Mouse (Mus musculus) urinary bladder, postnatal 4 days (tissue): ENCODE results near the gene Adgrv1.
A peak's percentile ranks its signal among the peaks of the same experiment; 100 is the strongest.

Experiments used
- DNase-seq, 2 experiments: peaks; one replicate each; pipeline ENCODE4 v3.0.0; 2021 to 2022; ENCODE audit warnings: low spot score in 2 of 2

Adgrv1 gene

GRCm38 (mm10) chr13:81239836-81240235, 393.1 kb downstream of the Adgrv1 start:
- no peak for DNase-seq

GRCm38 (mm10) chr13:81239427-81239826, 393.5 kb downstream of the Adgrv1 start:
- no peak for DNase-seq

DNA sequence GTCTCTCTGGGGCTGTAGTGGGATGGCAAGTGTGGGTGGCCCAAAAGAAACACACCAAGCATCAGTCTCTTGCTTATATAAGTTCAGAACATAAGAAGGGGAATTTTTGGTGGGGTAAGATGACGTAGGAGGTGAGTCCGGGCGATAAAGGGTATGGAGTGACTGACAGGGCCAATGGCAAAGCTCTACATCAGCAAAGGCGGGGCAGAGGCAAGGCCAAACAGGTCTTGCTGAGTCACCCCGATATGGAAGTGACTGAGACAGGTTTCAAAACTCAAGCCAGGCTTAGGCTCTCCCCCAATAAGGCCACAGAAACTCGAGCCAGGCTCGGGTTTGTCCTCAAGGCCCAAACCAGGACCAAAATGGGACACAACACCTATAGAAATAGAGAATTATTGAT, 394.1 kb downstream of the Adgrv1 start:
- DNase-seq = no peak

DNA sequence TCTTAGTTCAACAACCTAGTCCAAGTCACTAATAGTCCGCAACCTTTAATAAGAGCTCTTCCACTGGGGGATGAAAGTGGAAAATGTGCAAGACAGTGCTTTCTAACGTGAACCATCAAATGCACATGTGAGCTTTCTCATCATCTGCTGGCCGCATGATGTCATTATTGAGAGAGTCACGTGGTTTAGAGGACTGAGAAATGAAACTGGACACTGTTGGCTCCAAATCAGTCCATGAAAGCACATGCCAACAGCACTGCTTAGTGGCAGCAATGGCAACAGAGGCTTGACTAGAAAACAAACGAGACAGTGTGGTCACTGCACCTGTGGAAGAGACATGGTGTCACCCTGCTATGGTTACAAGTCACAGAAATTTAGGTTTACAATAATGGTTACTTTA, 395.0 kb downstream of the Adgrv1 start:
- DNase-seq = no peak

GRCm38 (mm10) chr13:81236758-81237395, 396.1 kb downstream of the Adgrv1 start:
- DNase-seq = no peak

DNA sequence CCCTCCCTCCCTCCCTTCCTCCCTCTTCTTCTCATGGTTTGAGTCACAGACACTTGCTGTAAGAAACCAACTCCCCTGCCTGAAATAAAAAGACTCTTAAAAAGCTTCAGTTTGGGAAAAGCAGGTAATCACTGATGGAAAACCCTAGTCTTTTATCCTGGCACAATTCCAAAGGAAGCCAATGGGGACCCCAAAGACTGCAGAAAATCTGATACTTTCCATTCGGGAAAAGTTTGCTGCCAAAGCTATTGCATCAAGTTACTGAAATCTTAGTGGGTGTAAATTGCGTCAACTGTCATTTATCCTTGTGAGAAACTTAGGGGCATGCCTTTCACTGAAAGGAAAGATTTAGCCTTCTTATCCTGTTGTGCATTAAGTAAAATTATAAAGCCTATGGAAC, 398.9 kb downstream of the Adgrv1 start:
- DNase-seq = no peak

DNA sequence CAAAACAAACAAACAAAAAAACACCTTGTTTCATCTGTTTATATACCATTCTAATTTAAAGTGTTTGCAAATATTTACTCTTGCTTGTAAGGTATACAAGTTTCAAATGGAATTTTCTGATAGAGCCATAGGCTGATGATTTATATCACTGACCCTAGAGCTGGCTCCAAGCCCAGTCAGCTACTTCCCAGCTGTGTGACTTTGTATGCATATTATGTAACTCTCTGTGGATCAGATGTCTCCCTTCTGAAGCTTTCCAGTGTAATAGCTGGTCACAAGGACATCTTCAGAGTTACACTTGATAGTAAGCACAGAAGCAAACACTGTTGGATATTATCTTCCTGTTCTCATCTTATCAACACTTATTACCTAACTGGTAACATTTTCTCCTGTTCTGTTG, 400.1 kb downstream of the Adgrv1 start:
- no peak for DNase-seq

DNA sequence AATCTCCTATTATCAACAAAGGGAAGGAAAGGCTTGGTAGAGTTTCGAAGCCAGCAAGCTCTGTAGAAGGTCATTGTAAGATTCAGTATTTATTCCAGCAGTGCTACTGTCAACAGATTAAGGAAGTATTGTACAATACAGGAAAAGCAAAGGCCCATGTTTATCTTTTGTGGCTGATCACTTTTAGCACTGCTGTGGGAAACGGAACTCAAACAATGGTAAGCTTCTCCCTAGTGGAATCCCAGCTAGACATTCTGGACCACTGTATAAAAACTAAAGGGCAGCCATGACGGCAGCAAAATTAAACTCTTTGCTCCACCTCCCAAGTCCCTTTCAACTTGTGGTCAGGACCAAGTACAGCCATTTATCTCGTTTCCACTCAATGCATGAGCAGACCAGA, 402.8 kb downstream of the Adgrv1 start:
- DNase-seq = no peak

- no peak for DNase-seq
Observed at GRCm38 (mm10) chr13:81223768-81224167, 409.2 kb downstream of the Adgrv1 start.

- no peak for DNase-seq
Observed at GRCm38 (mm10) chr13:81222377-81222776, 410.6 kb downstream of the Adgrv1 start.

DNA sequence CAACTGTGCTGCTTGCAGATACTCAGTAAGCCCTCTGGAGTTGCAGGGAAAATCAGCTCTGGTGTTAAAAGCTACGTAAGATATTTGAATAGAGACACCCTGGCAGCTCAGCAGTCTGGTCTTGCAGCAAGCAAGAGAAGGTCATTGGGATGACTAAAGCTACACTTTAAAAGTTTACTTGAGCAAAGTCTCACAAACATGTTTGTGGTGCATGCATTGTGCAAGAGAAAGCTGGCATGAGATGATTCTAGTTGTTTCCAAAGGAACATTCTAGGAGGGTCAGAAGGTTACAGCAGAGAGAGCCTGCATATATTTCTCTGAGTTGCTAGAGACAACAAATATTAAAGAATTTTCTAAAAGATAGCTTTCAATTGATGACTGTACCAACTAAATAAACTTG, 421.5 kb downstream of the Adgrv1 start:
- DNase-seq = no peak

DNA sequence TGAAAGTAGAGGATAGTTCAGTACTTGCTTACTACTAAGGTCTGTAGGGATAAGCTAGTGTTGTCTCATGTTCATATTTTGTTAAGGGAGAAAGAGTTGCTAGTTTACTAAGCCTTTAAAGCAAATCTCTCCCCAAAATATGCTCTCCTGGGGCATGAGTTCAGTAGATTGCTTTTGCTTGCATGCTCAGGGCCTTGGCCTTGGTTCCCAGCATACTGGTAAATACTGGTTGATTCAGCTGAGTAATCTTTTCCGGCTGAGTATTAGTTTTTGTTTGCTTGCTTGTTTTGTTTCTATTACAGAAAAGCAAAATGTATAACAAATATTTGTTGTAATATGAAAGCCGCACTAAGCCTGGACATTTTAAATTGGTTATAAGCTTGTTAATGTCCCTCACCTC, 422.4 kb downstream of the Adgrv1 start:
- no peak for DNase-seq

DNA sequence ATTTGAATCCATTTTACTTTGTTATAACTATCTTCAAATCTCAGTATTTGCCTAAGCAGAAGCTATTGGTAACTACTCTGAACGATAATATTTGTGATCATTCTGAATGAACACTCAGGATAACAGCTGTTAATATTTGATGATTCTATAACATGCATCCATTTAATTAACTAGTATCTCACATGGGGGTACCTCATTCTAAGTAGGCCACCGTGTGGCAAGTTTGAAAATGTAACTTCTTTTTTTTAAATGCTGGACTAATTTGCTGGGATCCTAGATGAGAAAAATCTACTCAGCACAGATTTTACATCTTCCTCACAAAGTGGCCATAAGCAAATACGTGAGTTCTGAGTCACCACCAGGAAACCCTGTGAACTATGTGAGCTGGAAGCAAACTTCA, 423.1 kb downstream of the Adgrv1 start:
- no peak for DNase-seq

GRCm38 (mm10) chr13:81208106-81208613, 424.8 kb downstream of the Adgrv1 start:
- no peak for DNase-seq

GRCm38 (mm10) chr13:81181966-81182908, 450.7 kb downstream of the Adgrv1 start:
- DNase-seq = no peak

GRCm38 (mm10) chr13:81181459-81181858, 451.5 kb downstream of the Adgrv1 start:
- no peak for DNase-seq

GRCm38 (mm10) chr13:81176820-81177219, 456.1 kb downstream of the Adgrv1 start:
- no peak for DNase-seq

DNA sequence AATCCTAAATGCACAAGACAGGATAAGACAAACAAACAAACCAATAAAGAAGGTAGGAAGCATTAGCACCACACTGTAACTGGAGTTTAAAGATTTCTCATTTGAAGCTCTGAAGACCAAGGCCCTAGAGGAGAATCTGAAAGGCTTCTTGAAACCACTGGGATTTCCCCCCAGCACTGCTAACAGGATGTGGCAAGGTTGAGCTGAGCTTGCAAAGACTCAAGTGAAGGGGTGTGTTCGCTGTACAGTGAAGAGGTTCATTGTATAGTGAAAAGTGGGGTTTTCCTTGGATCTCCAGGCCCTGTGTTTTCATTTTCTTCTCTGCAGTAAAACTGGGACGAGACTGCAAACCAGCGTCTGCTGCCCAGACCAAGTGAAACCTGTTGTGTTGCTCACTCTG, 456.9 kb downstream of the Adgrv1 start:
- DNase-seq = no peak

DNA sequence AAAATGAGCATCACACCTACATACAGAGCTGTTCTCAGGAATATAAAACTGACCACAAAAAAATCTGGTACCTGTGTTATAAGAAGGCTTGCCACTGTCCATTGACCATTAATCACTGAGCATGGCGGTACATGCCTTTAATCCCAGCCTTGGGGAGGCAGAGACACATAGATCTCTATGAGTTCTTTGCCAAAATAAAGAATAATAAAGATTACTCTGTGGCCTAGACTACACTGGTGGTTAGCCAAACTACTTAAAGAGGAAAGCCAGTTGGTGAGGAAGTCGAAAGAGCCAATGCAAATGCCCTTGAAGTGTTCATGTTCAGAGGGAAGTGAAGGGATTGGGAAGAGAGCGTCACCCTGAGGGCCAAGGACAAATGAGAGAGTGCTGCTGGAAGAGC, 461.8 kb downstream of the Adgrv1 start:
- DNase-seq = no peak

- DNase-seq = no peak
Observed at GRCm38 (mm10) chr13:81167450-81167849, 465.5 kb downstream of the Adgrv1 start.

DNA sequence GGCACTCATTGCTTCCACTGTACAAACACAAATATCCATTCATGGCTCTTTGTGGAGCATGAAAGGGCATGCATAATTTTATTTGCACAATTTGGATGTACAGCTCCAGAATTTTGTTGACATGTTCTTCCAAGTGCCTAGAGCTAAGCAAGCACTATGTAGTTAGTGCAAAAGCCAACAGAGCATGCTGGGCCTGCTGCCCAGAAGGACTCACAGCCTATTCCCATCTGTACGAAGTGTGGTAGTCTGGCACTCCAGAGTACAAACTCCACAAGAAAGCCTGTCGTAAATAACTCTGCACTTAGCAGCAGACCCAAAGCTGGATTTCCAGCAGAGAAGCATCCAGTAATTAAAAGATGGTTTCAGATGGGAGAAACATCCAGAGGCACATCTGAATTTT, 473.1 kb downstream of the Adgrv1 start:
- no peak for DNase-seq

GRCm38 (mm10) chr13:81155322-81155721, 477.6 kb downstream of the Adgrv1 start:
- peak in 1 of 2 experiments; percentile 24 for DNase-seq

GRCm38 (mm10) chr13:81144434-81144833, 488.5 kb downstream of the Adgrv1 start:
- no peak for DNase-seq
